Mouse (Mus musculus) kidney, adult 2 months (tissue): ENCODE results near the gene Sf3a1. TPM values are rescaled to one million over a fixed set of nuclear protein-coding genes. Genes with fewer than 3 reads are reported as not detected.

Experiments used
- DNase-seq: peaks from one replicate; pipeline ENCODE4 v3.0.0; 2021
- H3K27ac ChIP-seq: fragments of 200-500 bp; 2 replicates; pipeline ENCODE4 v1.5.1; 2012; ENCODE audit warnings: low read depth, low read length, control low read depth, inconsistent platforms; ENCODE audit not compliant: insufficient read depth
- H3K27me3 ChIP-seq: fragments of 200-500 bp; replicated peaks from 2 replicates; pipeline ENCODE4 v1.6.1; 2012; ENCODE audit warnings: mild to moderate bottlenecking, moderate library complexity, low read length, inconsistent platforms; ENCODE audit not compliant: control insufficient read depth, insufficient read depth
- H3K36me3 ChIP-seq: fragments of 200-500 bp; 2 replicates; pipeline ENCODE4 v1.6.1; 2012; ENCODE audit warnings: mild to moderate bottlenecking, moderate library complexity, low read length, inconsistent platforms; ENCODE audit not compliant: control insufficient read depth, insufficient read depth
- H3K4me1 ChIP-seq: fragments of 200-500 bp; 2 replicates; pipeline ENCODE4 v1.6.1; 2011; ENCODE audit warnings: low read length; ENCODE audit not compliant: control insufficient read depth, insufficient read depth
- H3K4me3 ChIP-seq: fragments of 200-500 bp; 2 replicates; pipeline ENCODE4 v1.5.1; 2011; ENCODE audit warnings: mild to moderate bottlenecking, low read depth, low read length, control low read depth; ENCODE audit not compliant: insufficient read depth
- CTCF ChIP-seq: fragments of 200-500 bp; conservative IDR thresholded peaks from 2 replicates; pipeline ENCODE4 v1.5.1; 2011; ENCODE audit warnings: low read depth, mild to moderate bottlenecking, control low read depth, low read length, moderate library complexity, mixed read lengths; ENCODE audit not compliant: insufficient read depth, insufficient read length
- POLR2A ChIP-seq: fragments of 200-500 bp; IDR thresholded peaks from one replicate; pipeline ENCODE4 v1.6.1; 2011; ENCODE audit warnings: low read depth, low read length, control low read depth
- WGBS: fragments of 180-500 bp; shearing (Covaris S2); methylation state at CpG from one replicate; pipeline ENCODE4 v1.1.7; 2018; 5-methylcytosine and 5-hydroxymethylcytosine counted together
- polyA plus RNA-seq: library from polyadenylated mRNA; depleted of rRNA; stranded (reverse); fragments of >200 nt; gene quantifications from 2 replicates; pipeline ENCODE4 v1.2.3, GENCODE M21; 2012

Sf3a1 gene
- polyA plus RNA-seq, 1 experiment = 21.0 TPM

DNA sequence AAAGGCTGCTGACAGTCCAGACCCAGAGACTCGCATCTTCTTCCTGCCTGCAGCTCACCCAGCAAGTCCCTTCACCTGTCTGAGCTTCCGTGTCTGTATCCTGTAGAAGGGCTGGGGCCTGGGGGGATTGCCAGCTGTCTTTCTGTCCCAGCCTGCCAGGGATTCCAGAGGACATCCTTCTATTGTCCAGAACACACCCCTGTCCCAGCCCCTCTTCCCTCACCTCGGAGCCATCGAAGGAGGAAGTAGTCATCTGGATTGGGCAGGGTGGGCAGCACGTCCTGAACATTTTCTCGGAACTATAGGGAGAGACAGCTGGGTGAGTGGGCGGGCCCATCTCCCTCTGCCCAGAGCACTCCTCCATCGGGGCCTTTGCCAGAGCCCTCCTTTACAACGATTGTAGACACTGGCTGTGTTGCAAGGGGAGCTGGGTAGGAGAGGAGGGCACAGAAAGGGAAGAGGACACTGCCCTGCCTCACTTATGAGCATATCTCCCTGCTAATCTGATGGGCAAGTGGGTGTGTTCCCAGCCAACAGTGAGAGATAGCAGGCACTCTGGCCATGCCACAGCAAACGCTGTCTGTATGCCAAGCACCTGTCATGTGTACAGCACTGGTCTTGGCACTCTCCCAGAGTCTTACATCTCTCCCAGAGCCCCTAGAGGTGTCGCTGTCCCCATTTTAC lies 43.5 kb upstream of the Sf3a1 start:
- Histone ChIP-seq H3K27me3 (no peaks in the 10 kb centered on the region), H3K4me3 (no peak overlapping the region), H3K36me3 (no peaks in the 10 kb centered on the region), H3K4me1 (no peaks in the 10 kb centered on the region), H3K27ac (no peak overlapping the region)
- no peak for TF ChIP-seq CTCF
- no peak for TF ChIP-seq POLR2A
- DNase-seq = no peak
- 68% methylated on average over 11 of the region's 11 CpGs for WGBS

DNA sequence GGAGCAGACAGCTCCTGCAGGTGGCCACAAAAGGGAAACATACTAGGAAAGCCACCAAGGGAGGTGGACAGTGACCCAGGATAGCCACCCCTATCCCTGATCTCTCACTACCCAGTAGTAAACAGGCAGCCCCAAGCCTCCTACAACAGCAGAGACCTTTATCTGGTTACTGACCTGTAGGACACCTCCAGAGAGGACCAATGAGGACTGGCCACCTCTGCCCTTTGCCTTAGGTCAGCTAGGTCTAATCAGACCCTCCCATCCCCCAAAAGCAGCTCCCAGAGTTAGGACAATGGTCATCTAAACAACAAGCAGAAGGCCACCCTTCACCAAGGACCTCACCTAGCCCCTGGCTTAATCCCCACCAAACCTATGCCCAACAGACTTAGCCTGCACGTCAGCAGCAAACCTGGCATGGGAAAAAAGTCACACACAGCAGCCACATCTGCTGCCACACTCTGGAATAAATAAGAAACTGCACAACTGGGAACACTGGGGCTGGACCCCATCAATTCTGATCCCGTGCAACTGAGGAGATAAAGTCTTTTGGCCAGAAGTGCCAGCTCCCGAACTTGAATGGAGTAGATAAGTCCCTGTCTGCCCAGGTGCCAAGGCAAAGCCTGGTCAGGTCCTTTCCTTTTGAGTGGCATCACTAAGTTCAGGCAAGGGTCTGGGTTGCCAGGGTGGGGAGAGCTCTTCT lies 42.6 kb upstream of the Sf3a1 start:
- H3K27ac ChIP-seq = no peak overlapping the region
- H3K4me1 ChIP-seq = no peaks in the 10 kb centered on the region
- no peaks in the 10 kb centered on the region for H3K27me3 ChIP-seq
- H3K36me3 ChIP-seq = no peaks in the 10 kb centered on the region
- WGBS = 23% methylated on average over 3 of the region's 3 CpGs
- no peak for DNase-seq
- 0 out of 2 replicates have a peak, but pooled peaks have one; percentile 0 for TF ChIP-seq CTCF
- no peak for TF ChIP-seq POLR2A
- no peak overlapping the region for H3K4me3 ChIP-seq

DNA sequence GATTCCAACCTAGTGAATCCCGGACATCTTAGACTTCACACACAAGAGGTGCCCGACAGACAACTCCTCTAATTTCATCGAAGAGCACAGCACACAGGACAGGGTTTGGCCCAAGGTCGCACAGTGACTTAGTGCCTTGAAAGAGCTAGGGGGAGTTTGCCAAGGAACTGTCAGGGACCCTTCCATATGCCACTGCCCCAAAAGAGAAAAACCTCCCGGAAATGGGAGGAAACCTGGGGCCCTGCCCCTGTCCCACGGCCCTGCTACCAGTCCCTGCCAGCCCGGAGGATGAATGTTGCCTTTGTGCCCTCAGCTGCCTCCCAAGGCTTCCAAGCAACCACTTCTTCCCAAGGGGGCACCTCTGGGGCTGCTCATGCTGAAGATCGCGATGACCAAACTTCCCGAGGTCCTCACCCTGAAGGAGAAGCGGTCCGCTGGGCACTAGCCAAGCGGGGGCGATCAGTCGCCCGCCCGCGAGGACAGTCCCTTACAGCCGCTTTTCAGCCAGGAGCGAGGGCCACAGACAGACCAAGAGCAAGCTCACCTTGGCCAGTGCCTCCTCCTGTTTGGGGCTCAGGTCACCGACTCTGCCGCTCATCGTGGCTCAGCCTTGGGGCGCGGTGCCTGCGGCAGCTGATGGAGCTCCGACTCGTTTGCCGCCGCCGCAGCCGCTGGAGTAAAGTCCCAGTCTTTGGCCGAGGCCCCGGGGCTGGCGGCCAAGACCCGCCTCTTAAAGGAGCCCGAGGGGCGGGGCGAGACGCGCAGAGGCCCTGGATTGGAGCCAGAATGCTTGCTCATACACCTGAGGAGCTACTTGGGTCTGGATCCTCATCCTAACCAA lies 41.8 kb upstream of the Sf3a1 start:
- WGBS = 4% methylated on average over 41 of the region's 41 CpGs
- Histone ChIP-seq H3K4me3 (peak overlapping the region; percentile 54), H3K36me3 (no peaks in the 10 kb centered on the region), H3K4me1 (no peaks in the 10 kb centered on the region), H3K27ac (no peak overlapping the region), H3K27me3 (no peaks in the 10 kb centered on the region)
- DNase-seq = peak; percentile 87
- TF ChIP-seq CTCF = no peak
- TF ChIP-seq POLR2A = no peak

DNA sequence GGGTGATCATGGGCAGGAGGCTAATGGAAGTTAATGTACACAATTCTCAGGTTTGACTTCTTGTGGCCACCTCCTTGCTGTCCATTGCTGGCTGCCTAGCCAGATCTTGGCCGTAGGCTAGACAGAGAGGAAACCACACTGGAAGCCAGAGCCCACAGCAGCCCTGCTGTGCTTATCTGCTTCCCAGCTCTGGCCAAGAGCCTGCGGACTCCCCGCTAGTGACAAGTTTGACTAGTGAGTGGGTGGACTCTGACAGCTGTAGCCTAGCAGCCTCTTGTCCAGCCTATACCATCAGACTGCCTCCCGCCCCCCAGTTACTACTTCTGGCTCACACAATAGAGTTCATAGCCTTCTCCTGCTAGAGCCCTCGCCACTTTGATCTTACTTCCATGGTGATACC lies 40.5 kb upstream of the Sf3a1 start:
- no peak for TF ChIP-seq POLR2A
- no peak for TF ChIP-seq CTCF
- Histone ChIP-seq H3K4me1 (no peaks in the 10 kb centered on the region), H3K4me3 (no peak overlapping the region), H3K36me3 (no peaks in the 10 kb centered on the region), H3K27me3 (no peaks in the 10 kb centered on the region), H3K27ac (no peak overlapping the region)
- DNase-seq = no peak
- WGBS = 85% methylated on average over 5 of the region's 5 CpGs

DNA sequence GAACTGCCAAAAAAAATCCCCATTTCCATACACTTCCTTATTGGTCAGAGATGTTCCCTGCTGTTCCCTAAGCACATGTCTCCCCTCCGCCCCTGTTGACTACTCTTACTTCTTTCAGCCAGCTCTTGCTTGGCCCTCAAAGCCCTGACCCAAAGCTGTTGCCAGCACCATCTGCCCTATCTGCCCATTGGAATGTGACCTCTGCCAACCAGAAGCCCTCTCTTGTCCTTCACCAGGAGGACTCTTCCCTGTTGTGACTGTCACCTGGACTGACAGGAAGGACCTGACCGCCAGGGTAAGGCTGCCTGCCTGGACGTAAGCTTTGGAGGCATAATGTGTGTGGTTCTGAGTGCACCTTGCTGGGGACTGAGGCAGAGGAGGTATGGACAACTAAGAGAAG lies 38.5 kb upstream of the Sf3a1 start:
- WGBS = 92% methylated on average over 3 of the region's 3 CpGs
- Histone ChIP-seq H3K27me3 (no peaks in the 10 kb centered on the region), H3K27ac (no peak overlapping the region), H3K4me1 (no peaks in the 10 kb centered on the region), H3K4me3 (no peak overlapping the region), H3K36me3 (no peaks in the 10 kb centered on the region)
- TF ChIP-seq CTCF = no peak
- no peak for TF ChIP-seq POLR2A
- no peak for DNase-seq

DNA sequence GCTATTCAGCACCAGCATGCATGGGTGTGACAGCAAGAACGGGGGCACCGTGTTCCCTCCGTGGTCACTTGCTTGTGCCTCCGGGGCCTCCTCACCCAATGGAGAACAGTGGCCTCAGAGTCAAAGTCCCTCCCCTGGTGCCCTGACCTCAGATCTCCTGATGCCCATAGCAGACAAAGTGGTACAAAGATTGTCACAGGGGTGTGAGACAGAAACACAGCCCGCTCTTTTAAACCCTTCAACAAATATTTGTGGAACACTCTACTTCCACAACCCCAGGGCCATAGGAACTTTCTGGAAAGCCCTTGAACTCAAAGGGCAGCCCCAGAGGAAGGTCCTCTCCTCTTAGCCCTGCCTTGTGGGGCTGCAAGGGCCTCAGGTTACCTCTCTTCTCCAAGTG lies 37.9 kb upstream of the Sf3a1 start:
- H3K36me3 ChIP-seq = no peaks in the 10 kb centered on the region
- H3K27ac ChIP-seq = no peak overlapping the region
- no peak for DNase-seq
- WGBS = 71% methylated on average over 5 of the region's 5 CpGs
- H3K4me3 ChIP-seq = no peak overlapping the region
- TF ChIP-seq CTCF = no peak
- no peak for TF ChIP-seq POLR2A
- no peaks in the 10 kb centered on the region for H3K4me1 ChIP-seq
- H3K27me3 ChIP-seq = no peaks in the 10 kb centered on the region
